Mouse (Mus musculus) gastrocnemius, adult 8-10 months (tissue): ENCODE data around the gene Hbb-y. TPM values are rescaled to one million over a fixed set of nuclear protein-coding genes. Genes with fewer than 3 reads are reported as not detected.
"Not testable (repeated sequence)": the region's sequence is repeated elsewhere in the genome, so short reads cannot be mapped to it uniquely, and the experiment has no call there.

ENCODE experiments used
- DNase-seq, 2 experiments: peaks; one replicate each; pipeline ENCODE4 v3.0.0; 2022; ENCODE audit warnings: low spot score in 2 of 2
- total RNA-seq, 4 experiments: library from RNA; stranded (reverse); gene quantifications; 2 replicates each; pipeline ENCODE4 v1.2.4; 2022

Hbb-y gene
- not detected for total RNA-seq

DNA sequence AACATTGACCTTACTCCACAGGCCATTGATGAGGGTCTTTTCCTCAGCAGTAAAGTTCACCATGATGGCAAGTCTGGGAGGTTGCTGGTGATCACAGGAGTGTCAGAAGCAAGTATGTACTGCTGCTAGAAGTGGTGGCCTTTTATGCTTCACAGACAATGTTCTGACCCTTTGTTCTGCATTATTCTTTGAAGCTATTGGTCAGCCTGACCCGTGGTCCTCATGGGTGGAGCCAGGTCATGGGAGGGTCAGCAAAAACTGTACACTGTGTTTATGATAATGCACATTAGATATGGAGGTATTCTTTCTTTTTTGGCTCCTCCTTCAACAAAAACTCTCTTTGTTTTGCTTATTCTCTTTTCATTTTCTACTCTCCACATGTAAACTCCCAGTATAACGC lies at the start of gene Hbb-y:
Hbb-y (minus strand) TSS at position 127 of the 400 bp plus-strand sequence.
- DNase-seq, result no peak

DNA sequence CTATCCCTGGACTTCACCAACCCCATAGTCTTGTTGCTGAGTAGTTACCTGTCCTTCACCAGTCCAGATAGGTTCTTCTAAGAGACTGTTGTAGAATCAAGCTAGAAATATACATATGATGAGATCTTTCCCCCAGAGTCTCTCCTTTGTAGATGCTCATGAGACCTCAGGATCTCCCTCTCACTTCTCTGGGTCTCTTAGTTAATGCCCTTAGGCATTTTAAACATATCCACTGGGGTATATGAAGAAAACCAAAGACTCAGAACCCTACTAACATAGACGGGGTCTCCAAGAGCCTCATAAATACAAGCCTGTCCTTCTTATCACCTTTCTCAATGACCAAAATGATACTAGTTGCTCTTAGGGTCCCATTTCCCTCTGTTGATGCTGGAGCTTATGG lies 41.4 kb upstream of the Hbb-y start, which contains the start of gene Olfr64:
Olfr64 (minus strand) TSS at position 101 of the 400 bp plus-strand sequence.
- no peak for DNase-seq

DNA sequence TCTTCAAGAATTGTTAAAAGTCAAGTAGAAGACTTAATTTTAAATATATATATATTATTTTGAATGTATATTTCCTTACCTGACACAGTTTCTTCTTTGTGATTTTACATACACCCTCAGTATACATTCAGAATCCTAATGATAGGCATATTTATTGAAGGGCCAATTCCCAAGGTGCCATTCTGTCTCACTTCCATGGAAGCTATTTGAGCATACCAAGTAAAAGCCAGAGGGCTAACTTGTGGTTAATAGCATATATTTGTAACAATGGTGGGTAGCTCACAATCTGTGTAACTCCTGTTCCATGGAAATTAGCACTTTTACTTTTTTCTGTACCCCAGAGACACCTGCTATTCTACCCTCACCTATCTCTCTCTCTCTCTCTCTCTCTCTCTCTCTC lies 33.1 kb upstream of the Hbb-y start, which contains the start of gene Olfr66:
Olfr66 (minus strand) TSS at position 101 of the 400 bp plus-strand sequence.
- no peak for DNase-seq

DNA sequence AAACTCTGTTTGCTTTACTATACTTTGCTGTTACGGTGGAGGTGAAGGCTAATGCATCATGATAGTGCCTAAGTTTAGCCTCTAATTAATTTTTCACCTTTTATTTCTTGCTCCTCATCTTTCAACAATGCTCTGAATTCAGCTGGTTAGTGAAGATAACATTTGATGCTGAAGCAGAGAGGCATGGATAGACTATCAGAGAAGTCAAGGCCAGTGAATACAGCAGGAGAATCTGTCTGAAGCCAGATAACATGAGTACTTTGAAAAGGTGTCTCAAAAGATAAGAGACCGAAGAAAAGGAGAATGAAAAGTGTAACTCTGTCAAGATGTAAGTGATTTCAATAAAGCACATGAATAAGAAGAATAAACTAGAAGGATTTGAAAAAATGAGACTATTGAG lies 24.1 kb upstream of the Hbb-y start:
- DNase-seq, result no peak

DNA sequence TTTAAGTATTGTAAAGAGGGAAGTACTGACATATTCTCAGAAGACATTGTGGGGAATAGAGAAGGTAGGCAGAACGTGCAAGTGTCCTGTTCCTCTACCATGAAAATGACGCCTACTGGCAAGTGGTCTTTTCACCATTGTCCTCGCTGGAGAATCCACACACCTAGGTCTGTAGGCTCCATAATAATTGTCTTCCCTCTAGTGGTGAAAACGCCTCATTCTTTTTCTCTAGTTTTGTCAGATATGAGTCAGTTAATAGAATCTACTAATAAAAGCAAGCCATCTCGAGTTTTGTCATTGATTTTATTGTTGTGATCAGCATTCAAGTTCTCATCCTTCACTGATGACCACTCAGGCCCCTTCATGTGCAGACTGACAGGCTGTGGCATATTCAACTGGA lies 21.4 kb upstream of the Hbb-y start:
- DNase-seq, result no peak

DNA sequence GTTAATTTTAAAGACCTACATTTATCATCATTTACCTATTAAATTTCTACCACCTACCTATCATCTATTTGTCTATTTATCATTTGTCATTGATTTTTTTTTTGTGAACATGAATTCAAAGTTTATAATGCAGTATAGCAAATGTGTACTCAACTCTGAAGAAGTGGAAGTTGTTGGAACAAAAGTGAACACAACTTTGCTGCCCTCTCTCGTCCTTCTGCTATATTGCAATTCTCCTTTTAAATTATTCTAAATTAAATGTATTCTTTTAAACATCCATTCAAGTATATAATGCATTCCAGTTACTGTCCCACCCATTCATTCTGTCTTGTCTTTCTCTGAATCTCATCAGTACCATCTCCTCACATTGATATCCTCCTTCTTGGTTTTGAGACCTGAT lies 20.0 kb upstream of the Hbb-y start:
- DNase-seq, result no peak

DNA sequence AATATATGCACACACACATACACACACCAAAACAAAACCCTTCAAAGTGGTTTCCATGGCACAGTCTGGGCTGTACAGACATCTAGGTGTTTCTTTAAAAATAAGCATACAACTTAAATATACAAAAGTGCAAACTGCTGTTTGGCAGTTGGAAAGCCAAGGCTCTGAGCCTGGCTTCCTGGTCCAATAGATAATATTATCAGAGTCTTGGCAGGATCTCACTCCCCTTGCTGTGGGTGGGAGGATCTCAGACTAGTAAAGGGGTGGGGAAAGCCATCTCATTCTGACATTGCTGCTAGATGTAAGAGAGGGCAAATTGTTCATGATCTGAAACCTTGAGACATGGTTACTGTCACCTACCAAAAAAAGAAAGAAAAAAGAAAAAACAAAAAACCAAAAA lies 17.7 kb upstream of the Hbb-y start:
- no peak for DNase-seq

DNA sequence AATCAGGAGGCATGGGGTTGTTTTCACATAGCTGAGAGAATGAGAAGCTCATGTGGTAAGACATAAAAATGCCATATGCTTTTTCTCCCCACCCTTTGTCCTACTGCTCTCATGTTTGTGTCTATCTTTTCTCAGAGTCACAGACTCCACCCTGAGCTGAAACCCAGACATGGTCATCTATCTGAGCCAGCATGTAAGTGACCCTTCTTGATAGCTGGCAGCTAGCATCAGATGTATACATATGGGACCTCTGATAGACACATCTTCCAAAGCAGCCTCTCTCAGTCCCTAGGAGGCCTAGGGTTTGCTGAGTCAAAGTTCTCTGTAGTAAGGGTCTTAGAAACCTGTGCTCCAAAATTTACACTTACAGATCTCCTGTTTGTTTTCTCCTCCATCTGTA lies 12.7 kb upstream of the Hbb-y start:
- DNase-seq, result no peak

DNA sequence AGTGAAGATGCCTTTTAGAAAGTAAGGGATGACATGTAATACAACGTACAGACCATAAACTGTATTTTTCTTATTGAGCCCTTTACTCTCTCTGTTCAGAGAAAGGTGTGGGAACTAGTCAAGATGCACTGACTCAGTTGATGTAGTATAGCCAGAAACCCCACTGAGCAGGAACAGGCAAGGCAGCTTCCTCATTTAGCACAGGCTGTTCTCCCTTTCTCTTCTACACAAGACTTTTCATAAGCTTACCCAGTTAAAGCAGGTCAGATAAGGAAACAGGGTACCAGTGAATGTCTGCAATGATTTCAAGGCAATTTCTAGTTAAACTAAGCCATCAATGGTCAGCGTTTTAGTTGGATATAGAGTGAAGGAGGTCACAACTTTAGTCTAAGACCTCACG lies 8.5 kb upstream of the Hbb-y start:
- no peak for DNase-seq

DNA sequence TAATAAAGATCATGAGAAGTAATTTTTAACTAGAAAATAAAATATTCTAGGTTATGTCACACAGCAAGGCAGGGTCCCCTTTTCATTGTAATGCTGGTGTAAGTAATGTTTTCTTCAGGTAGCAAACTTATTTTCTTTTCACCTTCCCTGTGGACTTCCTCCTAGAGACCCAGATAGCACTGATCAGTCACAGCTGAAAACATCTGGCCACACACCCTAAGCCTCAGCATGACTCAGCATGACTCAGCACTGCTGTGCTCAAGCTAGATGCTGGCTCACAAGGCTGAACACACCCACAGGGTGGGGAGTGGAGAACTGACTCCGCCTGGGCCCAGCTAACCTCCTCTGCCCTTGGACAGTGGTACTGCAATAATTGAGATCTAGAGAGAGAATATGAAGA lies 7.8 kb upstream of the Hbb-y start:
- peak in 1 of 2 experiments; percentile 2 for DNase-seq

DNA sequence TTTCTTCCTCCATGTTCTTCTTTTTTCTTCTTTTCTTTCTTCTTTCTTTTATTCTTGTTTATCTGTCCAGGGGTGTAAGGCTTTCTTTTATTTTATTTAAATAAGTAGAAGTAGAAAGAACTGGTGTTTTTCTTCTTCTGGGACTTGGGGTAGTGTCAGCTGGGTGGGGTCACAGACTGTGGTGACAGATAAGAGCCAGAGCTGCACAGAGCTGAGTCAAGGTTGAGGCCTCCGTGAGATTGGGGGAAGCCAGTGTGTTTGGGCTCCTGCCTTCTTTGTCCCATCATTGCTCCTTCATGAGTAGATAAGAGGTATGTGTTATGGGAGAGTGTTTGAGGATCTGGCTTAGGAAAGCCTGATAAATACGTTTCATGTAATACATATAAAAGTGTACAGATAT lies 6.1 kb upstream of the Hbb-y start:
- DNase-seq, result no peak

DNA sequence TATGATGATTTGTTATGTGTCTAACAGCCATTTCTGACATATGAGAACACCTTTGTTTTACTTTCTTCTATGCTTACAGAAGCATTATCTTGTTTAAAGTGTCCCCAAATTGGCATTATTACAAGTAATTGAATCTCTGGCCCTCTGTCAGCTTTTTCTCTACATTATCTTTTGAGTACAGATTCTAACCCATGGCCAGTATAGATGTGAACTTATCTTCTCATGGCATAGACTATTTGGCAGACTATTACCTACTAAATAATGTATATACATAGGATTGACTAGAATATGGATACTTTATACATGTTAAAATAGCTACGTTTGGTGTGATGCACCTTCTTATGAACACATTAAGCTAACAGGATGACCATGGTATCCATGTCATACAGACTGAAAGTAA lies 1.7 kb upstream of the Hbb-y start:
- DNase-seq, result no peak

DNA sequence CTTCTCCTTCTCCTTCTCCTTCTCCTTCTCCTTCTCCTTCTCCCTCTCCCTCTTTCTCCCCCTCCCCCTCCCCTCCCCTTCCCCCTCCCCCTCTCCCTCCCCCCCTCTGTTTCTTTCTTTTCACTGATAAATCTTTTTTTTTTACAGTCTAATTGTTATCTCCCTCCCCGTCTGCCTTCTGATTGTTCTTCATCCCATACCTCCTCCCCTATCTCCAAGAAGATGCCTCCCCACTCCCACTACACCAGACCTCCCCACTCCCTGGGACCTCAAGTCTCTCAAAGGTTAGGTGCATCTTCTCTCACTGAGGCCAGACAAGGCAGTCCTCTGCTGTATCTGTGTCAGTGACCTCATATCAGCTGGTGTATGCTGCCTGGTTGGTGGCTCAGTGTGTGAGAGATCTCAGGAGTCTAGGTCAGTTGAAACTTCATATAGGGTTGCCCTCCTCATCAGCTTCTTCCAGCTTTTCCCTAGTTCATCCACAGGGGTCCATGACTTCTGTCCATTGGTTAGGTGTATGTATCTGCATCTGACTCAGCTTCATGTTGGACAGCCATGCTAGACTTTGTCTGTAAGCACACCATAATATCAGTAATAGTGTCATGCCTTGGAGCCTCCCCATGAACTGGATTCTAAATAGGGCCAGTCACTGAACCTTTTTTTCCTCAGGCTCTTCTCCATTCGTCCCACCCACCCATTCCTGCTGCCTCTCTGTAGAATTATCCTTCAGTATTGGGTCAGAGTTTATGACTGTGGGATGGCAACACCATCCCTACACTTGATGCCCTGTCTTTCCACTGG lies 8.3 kb downstream of the Hbb-y start:
- DNase-seq, result no peak

DNA sequence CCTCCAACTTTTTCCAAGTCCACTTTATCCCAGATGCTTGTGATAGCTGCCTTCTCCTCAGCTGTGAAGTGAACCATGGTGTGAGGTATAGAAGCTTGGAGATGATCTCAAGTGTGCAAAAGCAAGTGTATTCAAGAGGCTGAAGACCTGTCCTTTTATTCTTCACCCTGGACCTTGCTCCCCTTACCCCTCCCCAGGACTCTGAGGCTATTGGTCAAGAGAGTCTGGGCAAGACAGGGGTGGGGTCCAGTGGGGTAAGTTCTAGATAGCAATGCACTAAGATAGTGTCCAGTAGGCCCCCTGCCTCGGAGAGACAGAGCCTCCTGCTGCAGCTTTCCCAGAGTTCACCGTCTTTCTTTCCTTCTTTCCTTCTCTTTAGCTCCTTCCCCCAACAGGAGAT lies 10.0 kb downstream of the Hbb-y start, which contains the start of gene Hbb-bh1:
Hbb-bh1 (minus strand) TSS at position 131 of the 400 bp plus-strand sequence.
- no peak for DNase-seq

DNA sequence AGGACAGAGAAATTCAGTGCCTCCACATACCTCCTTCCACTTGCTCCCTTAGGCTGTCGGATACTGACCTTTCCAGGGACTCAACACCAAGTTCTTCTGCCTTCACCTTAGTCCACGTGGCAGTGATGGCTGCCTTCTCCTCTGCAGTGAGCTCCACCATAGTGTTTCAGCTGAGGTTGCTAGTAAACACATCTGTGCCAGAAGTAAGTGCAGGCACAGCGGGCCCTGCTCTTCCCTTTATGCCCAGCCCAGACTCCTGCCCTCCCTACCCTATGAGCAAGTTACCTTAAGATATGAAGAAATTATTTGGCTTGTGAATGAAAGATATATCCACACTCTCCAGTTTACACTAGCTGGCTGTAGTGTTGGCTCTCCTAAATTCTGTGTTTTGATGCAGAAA lies 12.7 kb downstream of the Hbb-y start, which contains the start of gene Hbb-bh2:
Hbb-bh2 (minus strand) TSS at position 253 of the 400 bp plus-strand sequence.
- no peak for DNase-seq

DNA sequence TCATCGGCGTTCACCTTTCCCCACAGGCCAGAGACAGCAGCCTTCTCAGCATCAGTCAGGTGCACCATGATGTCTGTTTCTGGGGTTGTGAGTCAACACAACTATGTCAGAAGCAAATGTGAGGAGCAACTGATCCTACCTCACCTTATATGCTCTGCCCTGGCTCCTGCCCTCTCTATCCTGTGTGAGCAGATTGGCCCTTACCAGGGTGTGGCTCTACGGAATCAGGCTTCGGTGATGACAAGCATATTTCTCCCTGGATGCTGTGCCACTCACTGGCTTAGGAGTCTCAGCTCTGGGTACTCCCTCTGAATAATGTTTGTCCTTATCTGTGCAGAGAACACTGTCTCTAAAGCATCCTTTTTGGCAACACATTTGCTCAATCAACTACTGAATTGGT lies 25.2 kb downstream of the Hbb-y start, which contains the start of gene Hbb-bs:
Hbb-bs (minus strand) TSS at position 289 of the 400 bp plus-strand sequence.
- DNase-seq, result no peak

DNA sequence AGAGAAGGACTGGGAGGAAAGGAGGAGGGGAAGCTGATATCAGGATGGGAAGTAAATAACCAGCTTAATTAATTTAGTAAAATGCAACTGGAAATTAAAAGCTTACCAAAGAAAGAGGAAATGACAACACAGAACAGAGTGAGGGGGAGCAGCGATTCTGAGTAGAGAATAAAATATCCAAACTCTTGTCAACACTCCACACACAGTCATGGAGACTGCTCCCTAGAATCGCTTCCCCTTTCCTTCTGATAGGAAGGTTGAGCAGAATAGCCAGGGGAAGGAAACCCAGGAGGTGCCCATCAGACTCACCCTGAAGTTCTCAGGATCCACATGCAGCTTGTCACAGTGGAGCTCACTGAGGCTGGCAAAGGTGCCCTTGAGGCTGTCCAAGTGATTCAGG lies 25.9 kb downstream of the Hbb-y start:
- not testable (repeated sequence) for DNase-seq

DNA sequence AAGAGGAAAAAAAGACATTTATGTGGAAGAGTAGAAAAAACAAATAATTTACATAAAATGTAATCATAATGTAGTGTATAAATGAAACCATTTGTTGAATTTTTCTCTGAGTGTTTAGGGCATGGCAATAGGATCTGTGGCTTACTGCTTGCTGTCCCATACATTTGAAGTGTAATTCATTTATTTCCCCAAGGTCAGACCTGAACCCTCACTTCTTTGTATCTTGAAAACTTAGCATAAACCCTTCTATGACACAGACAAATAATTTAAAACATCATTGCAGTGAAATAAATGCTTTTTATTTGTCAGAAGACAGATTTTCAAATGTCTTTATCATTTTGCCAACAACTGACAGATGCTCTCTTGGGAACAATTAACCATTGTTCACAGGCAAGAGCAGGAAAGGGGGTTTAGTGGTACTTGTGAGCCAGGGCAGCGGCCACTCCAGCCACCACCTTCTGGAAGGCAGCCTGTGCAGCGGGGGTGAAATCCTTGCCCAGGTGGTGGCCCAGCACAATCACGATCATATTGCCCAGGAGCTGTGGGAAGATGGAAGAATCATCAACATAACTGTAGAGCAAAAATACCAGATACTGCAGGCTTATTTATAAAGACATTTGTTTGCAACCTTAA lies 26.6 kb downstream of the Hbb-y start:
- DNase-seq, result no peak

DNA sequence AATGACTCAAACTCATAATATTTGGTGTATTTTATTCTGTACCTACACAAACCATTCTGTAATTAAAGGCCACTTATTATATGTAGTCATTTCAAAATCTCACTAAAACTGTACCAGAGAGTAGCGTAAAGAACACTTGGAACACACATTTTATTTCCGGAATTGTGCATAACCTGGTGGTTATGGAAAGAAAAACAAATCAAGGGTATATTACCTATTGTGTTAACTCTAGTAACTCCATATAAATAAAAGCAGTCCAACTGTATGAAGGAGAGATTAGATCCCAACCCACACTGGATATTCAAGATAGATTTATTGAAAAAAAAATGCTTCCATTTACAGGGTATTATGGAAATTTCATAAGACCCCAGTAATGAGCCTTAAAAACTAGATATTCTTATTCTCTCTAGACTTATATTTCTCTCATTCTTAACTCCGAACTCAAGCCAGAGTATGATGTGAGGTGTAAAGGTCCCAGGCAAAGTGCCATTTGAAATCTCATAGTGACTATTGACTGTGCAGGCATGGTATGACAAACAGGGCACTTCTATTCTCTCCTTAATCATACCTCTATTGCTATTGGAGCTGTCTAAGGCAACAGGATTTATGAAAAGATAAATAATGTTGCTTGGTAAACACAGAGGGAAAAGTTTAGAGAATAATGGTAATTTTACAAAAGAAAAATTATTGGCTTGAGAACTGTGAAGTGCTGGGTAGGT lies 27.3 kb downstream of the Hbb-y start:
- no peak for DNase-seq

DNA sequence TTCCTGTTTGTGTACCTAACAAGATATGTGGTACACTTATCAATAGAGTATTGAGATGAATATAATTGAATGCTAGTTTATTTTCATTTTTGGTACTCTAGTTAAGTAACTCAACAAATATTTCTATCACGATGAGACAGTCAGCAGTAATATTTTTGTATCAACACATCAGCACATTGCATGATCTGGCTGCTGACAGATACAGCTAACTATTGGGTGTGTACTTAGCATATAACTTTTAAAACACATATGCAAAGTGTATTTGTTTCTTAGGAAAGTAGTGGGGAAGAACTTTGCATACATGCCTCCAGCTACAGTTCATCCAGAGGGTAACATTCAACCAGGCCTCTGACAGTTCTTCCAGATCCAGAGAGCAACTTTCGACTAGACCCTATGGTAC lies 28.4 kb downstream of the Hbb-y start:
- DNase-seq, result no peak

DNA sequence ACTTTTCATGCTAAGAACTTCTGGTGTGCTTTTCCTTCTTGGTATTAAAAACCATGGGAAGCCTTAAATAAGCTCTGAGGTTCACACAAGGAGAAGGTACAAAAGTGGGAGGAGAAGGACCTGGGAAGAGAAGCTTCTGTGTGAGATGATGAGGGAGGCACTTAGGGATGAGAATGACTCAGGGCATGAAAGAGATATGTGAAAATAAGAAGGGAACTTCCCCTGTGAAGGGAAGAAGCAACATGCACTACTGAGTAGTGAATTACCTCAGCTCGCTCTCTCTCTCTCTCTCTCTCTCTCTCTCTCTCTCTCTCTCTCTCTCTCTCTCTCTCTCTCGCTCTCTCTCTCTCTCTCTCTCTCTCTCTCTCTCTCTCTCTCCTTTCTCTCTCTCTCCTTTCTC lies 37.9 kb downstream of the Hbb-y start:
- not testable (repeated sequence) for DNase-seq

DNA sequence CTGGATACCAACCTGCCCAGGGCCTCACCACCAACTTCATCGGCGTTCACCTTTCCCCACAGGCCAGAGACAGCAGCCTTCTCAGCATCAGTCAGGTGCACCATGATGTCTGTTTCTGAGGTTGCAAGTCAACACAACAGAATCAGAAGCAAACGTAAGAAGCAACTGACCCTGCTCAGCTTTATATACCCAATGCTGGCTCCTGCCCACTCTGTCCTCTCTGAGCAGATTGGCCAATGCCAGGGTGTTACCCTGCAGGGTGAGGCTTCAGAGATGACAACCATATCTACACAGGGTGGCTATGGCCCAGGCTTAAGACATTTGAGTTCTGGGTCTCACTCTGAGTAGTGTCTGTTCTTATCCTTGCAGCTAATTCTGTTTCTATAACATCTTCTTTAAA lies 39.2 kb downstream of the Hbb-y start, which contains the start of gene Hbb-bt:
Hbb-bt (minus strand) TSS at position 231 of the 400 bp plus-strand sequence.
- DNase-seq, result no peak
